Mouse (Mus musculus): ENCODE data around the gene Chd3.

- TF ChIP-seq POLR2A (IDR thresholded peaks at IDR 0.05; ENCODE audit: insufficient read depth, low read length) (no peak), CTCF (IDR thresholded peaks at IDR 0.05; ENCODE audit: low read depth, low read length) (no peak), EP300 (IDR thresholded peaks at IDR 0.05; ENCODE audit: insufficient read depth, low read depth, low read length) (no peak)
Measured at GRCm38 (mm10) chr11:69362021-69362420, 7.2 kb downstream of the Chd3 start.

Measured in ES-Bruce4 (cell line).